Comparison of ENCODE assay signal across 17 mouse cellular contexts in genomic region chr11:72982516-72982915, GRCm38 (mm10). TPM values are rescaled to one million over a fixed set of nuclear protein-coding genes. Genes with fewer than 3 reads are reported as not detected.
DNase-seq lines count a peak whose midpoint lies in the region; ATAC-seq and TF ChIP-seq lines count a peak whose summit lies in the region.
"Had no signal": no experiment of that assay in that cellular context is flagged by ENCODE, and none has a peak within 500 bp of the region (broad histone marks: within the 10 kb centered on the region; RNA-seq: fewer than 3 reads in every experiment).

No protein-coding gene starts in this region.

- H3K4me3 ChIP-seq in hindbrain, postnatal 0 days (ENCODE audit: low read length): no peak overlapping the region
- H3K4me3 ChIP-seq in hindbrain, embryonic 16.5 days (ENCODE audit: low read length): no peak overlapping the region
- no peak overlapping the region for H3K4me3 ChIP-seq in myocyte
- H3K4me3 ChIP-seq: embryonic facial prominence, embryonic 13.5 days; embryonic facial prominence, embryonic 15.5 days; erythroblast, embryonic 14.5 days; forebrain, embryonic 10.5 days; forebrain, embryonic 12.5 days had no signal

- TF ChIP-seq POLR2A in myocyte (IDR thresholded peaks at IDR 0.05; ENCODE audit: insufficient read length, low read depth): no peak

- H3ac ChIP-seq in myocyte (ENCODE audit: control insufficient read depth, insufficient read length): no peak overlapping the region

- TF ChIP-seq CTCF in hindbrain, postnatal 0 days (IDR thresholded peaks at IDR 0.05; ENCODE audit: low read depth): no peak

- no peaks in the 10 kb centered on the region for H3K9me3 ChIP-seq in hindbrain, postnatal 0 days (ENCODE audit: low read length)
- no peaks in the 10 kb centered on the region for H3K9me3 ChIP-seq in hindbrain, embryonic 16.5 days (ENCODE audit: control insufficient read depth, low read length)
- H3K9me3 ChIP-seq: embryonic facial prominence, embryonic 13.5 days; embryonic facial prominence, embryonic 15.5 days; forebrain, embryonic 10.5 days; forebrain, embryonic 12.5 days had no signal

- H3K4me2 ChIP-seq in hindbrain, postnatal 0 days (ENCODE audit: low read depth, low read length): no peak overlapping the region
- H3K4me2 ChIP-seq in hindbrain, embryonic 16.5 days (ENCODE audit: low read length): no peak overlapping the region
- no peak overlapping the region for H3K4me2 ChIP-seq in myocyte (ENCODE audit: low read depth)
- H3K4me2 ChIP-seq: embryonic facial prominence, embryonic 13.5 days; embryonic facial prominence, embryonic 15.5 days; forebrain, embryonic 12.5 days had no signal

- no peaks in the 10 kb centered on the region for H3K27me3 ChIP-seq in hindbrain, postnatal 0 days (ENCODE audit: insufficient read depth, low read length)
- no peaks in the 10 kb centered on the region for H3K27me3 ChIP-seq in hindbrain, embryonic 16.5 days (replicated peaks; ENCODE audit: control insufficient read depth, insufficient read depth, low read length)
- H3K27me3 ChIP-seq in myocyte (ENCODE audit: control insufficient read depth, insufficient read depth, insufficient read length): peaks cover 23% of the 10 kb centered on the region
- H3K27me3 ChIP-seq: embryonic facial prominence, embryonic 15.5 days; forebrain, embryonic 12.5 days had no signal

- H3K27ac ChIP-seq in hindbrain, postnatal 0 days: no peak overlapping the region
- H3K27ac ChIP-seq in hindbrain, embryonic 16.5 days (ENCODE audit: low read depth, low read length): no peak overlapping the region
- H3K27ac ChIP-seq: embryonic facial prominence, embryonic 13.5 days; embryonic facial prominence, embryonic 15.5 days; forebrain, embryonic 10.5 days; forebrain, embryonic 12.5 days had no signal

- no peak overlapping the region for H3K9ac ChIP-seq in hindbrain, postnatal 0 days (replicated peaks; ENCODE audit: low read length)
- H3K9ac ChIP-seq in hindbrain, embryonic 16.5 days (ENCODE audit: low read depth, low read length): no peak overlapping the region
- H3K9ac ChIP-seq: embryonic facial prominence, embryonic 13.5 days; embryonic facial prominence, embryonic 15.5 days; forebrain, embryonic 12.5 days had no signal

- H3K4me1 ChIP-seq in hindbrain, postnatal 0 days (ENCODE audit: insufficient read depth, low read length): no peaks in the 10 kb centered on the region
- H3K4me1 ChIP-seq in hindbrain, embryonic 16.5 days (ENCODE audit: control insufficient read depth, insufficient read depth, low read depth, low read length): no peaks in the 10 kb centered on the region
- H3K4me1 ChIP-seq: embryonic facial prominence, embryonic 13.5 days; forebrain, embryonic 12.5 days had no signal

- ATAC-seq in hindbrain, postnatal 0 days: no peak
- ATAC-seq in hindbrain, embryonic 16.5 days: no peak
- ATAC-seq: forebrain, embryonic 14.5 days; forebrain, embryonic 16.5 days had no signal

- no peaks in the 10 kb centered on the region for H3K79me2 ChIP-seq in myocyte (ENCODE audit: control insufficient read depth, insufficient read depth)

- no peaks in the 10 kb centered on the region for H3K36me3 ChIP-seq in hindbrain, postnatal 0 days (ENCODE audit: insufficient read depth, low read length)
- no peaks in the 10 kb centered on the region for H3K36me3 ChIP-seq in hindbrain, embryonic 16.5 days (ENCODE audit: control insufficient read depth, insufficient read depth, low read length)
- H3K36me3 ChIP-seq in myocyte (ENCODE audit: control insufficient read depth, insufficient read depth): peaks cover 6% of the 10 kb centered on the region
- H3K36me3 ChIP-seq: embryonic facial prominence, embryonic 13.5 days; embryonic facial prominence, embryonic 15.5 days; forebrain, embryonic 10.5 days; forebrain, embryonic 12.5 days had no signal

- WGBS in hindbrain, postnatal 0 days: 74% methylated on average over 9 of the region's 9 CpGs
- WGBS in hindbrain, embryonic 16.5 days: 78% methylated on average over 9 of the region's 9 CpGs

- peak; percentile 38 to 46 for DNase-seq in cerebellum, postnatal 14 days
- DNase-seq in cerebellum, adult 9-10 months: no peak
- peak; percentile 10 for DNase-seq in hindbrain, postnatal 0 days (ENCODE audit: low spot score)
- no peak for DNase-seq in spleen, postnatal 14 days (ENCODE audit: low spot score in 2 of 2)
- DNase-seq: adrenal gland, adult 2 months; adrenal gland, postnatal 10 days; adrenal gland, postnatal 25 days; cerebellum, adult 8-10 months had no signal

TF ChIP-seq in myocyte, 11 proteins besides CTCF, POLR2A, EP300 and RAD21:
- TF ChIP-seq MYOG (IDR thresholded peaks at IDR 0.05; ENCODE audit: control insufficient read depth in 1 of 3, insufficient read depth in 1 of 3, insufficient read length in 2 of 3, low read depth in 2 of 3): peak in 2 of 3 experiments; percentile 25 to 63
- no peak for TF ChIP-seq POLR2AphosphoS2 (IDR thresholded peaks at IDR 0.05; ENCODE audit: insufficient read length, low read depth)
- TF ChIP-seq MYOD1 (IDR thresholded peaks at IDR 0.05; ENCODE audit: control insufficient read depth in 1 of 3, insufficient read length in 2 of 3, low read depth in 2 of 3): peak in 2 of 3 experiments; percentile 27 to 36
TF ChIP-seq in myocyte: peak in this region for 2.

RNA-seq across cellular contexts. Expression of gene P2rx1, which starts 16.4 kb away (rescaled TPM):
- 0.32 and 1.3 TPM in 2 replicates for total RNA-seq in hindbrain, postnatal 0 days (2014; rRNA removed)
- 0.45 and 0.60 TPM in 2 replicates for polyA plus RNA-seq in hindbrain, postnatal 0 days (2015; fragmentation: Nextera tagmentation; extraction: Ambion mirVana)
- polyA plus RNA-seq in hindbrain, embryonic 16.5 days (2015; fragmentation: Nextera tagmentation; extraction: Ambion mirVana): 0.31 and 0.45 TPM in 2 replicates
- 0.24 TPM for polyA plus RNA-seq in myocyte (2012; fragmentation: generic; extraction: Trizol)

RNA-seq across cellular contexts. Expression of gene Atp2a3, which starts 21.5 kb away (rescaled TPM):
- 2.4 and 4.6 TPM in 2 replicates for total RNA-seq in hindbrain, postnatal 0 days (2014; rRNA removed)
- 2.4 and 2.7 TPM in 2 replicates for polyA plus RNA-seq in hindbrain, postnatal 0 days (2015; fragmentation: Nextera tagmentation; extraction: Ambion mirVana)
- polyA plus RNA-seq in hindbrain, embryonic 16.5 days (2015; fragmentation: Nextera tagmentation; extraction: Ambion mirVana): 1.8 and 2.3 TPM in 2 replicates
- 26.1 TPM for polyA plus RNA-seq in myocyte (2012; fragmentation: generic; extraction: Trizol)

RNA-seq across cellular contexts. Expression of gene Camkk1, which starts 36.3 kb away (rescaled TPM):
- total RNA-seq in hindbrain, postnatal 0 days (2014; rRNA removed): 27.4 and 32.5 TPM in 2 replicates
- polyA plus RNA-seq in hindbrain, postnatal 0 days (2015; fragmentation: Nextera tagmentation; extraction: Ambion mirVana): 26.5 and 26.7 TPM in 2 replicates
- 35.8 TPM in 2 replicates for polyA plus RNA-seq in hindbrain, embryonic 16.5 days (2015; fragmentation: Nextera tagmentation; extraction: Ambion mirVana)
- polyA plus RNA-seq in myocyte (2012; fragmentation: generic; extraction: Trizol): 3.3 TPM

Comparison
In these comparisons a context has a peak if more than half of its experiments do, and no peak if none do; other contexts are left out.
1. DNase-seq: peak in cerebellum, postnatal 14 days (2 of 2) and hindbrain, postnatal 0 days (single experiment); none in cerebellum, adult 9-10 months (single experiment) and spleen, postnatal 14 days (0 of 2).